Mouse (Mus musculus): ENCODE measurements around the gene Wdr54. TPM values are rescaled to one million over a fixed set of nuclear protein-coding genes. Genes with fewer than 3 reads are reported as not detected.

Gene Wdr54
- 5.3 and 5.8 TPM in 2 replicates for polyA plus RNA-seq (2014; fragmentation: Nextera tagmentation; extraction: Ambion mirVana)

DNA sequence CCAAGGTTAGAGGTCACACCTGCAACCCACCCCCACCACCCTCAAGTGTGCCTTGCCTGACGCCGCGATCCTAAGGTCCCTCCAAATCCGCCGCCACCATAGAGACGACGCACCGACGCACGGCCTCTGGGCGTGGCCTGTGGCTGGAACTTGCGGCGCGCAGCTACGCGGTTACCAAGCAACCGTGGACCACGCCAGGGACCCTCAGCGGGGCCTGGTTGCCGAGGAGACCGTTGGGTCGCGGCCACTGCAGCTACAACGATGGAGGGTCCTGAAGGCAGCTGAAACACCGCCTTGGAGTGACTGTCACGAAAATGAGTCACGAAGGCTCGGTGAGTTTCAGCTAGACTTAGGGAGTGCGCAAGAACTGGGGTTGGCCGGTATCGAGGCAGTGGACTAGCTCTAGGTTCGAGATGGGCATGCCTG lies at the start of gene Wdr54, which contains the start of gene 1700003E16Rik:
Gene Wdr54 (minus strand): TSS at position 139 of the 426 bp plus-strand sequence.
Gene 1700003E16Rik (plus strand): TSS at position 146 of the 426 bp plus-strand sequence.
- Histone ChIP-seq H3K27me3 (ENCODE audit: control insufficient read depth, insufficient read depth, low read length) (peaks cover 5% of the 10 kb centered on the region), H3K9ac (replicated peaks; ENCODE audit: low read depth, low read length) (peak within 1 kb of the TSS; percentile 32; the same call in 1 of the 2 replicates), H3K9me3 (ENCODE audit: control insufficient read depth, low read depth, low read length) (no peaks in the 10 kb centered on the region), H3K4me2 (replicated peaks; ENCODE audit: low read depth, low read length) (peak within 1 kb of the TSS; percentile 71), H3K36me3 (ENCODE audit: control insufficient read depth, insufficient read depth, low read length) (peaks cover 6% of the 10 kb centered on the region), H3K4me1 (ENCODE audit: control insufficient read depth, insufficient read depth, low read length) (no peaks in the 10 kb centered on the region), H3K4me3 (ENCODE audit: low read depth, low read length) (peak within 1 kb of the TSS; percentile 46), H3K27ac (ENCODE audit: low read length) (no peak within 1 kb of the TSS)
- WGBS, result 2% methylated on average over 32 of the region's 32 CpGs
- peak; percentile 81; the same call in 1 of the 2 replicates for ATAC-seq (ENCODE audit: insufficient number of reproducible peaks, insufficient read depth, low FRiP score, low read depth)

DNA sequence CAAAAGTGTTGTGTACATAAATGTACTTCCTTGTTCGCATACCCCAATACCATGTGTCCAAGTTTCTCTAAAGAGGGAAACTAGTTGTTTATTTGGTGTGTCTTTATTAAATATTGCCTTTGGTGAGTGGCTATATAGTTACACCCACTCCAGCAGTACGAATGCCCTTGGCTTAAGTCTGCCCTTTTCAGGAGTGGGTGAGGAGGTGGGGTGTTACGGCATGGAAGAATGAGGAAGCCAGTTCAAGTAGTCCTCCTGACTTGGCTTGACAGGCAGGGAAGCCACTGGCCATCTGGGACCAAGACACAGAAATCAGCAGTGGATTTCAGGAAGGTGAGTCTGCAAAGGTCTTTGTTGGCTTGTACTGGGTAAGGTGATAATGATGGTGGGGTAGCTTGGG lies 49.7 kb upstream of the Wdr54 start:
- no peaks in the 10 kb centered on the region for H3K27me3 ChIP-seq (ENCODE audit: control insufficient read depth, insufficient read depth, low read length)
- no peak overlapping the region for H3K9ac ChIP-seq (replicated peaks; ENCODE audit: low read depth, low read length)
- no peak overlapping the region for H3K27ac ChIP-seq (ENCODE audit: low read length)
- no peak overlapping the region for H3K4me3 ChIP-seq (ENCODE audit: low read depth, low read length)
- 0 out of 2 replicates have a peak, but pooled peaks cover 6% of the 10 kb centered on the region for H3K4me1 ChIP-seq (ENCODE audit: control insufficient read depth, insufficient read depth, low read length)
- H3K9me3 ChIP-seq (ENCODE audit: control insufficient read depth, low read depth, low read length), result no peaks in the 10 kb centered on the region
- H3K4me2 ChIP-seq (replicated peaks; ENCODE audit: low read depth, low read length), result no peak overlapping the region
- no peak for ATAC-seq (ENCODE audit: insufficient number of reproducible peaks, insufficient read depth, low FRiP score, low read depth)
- H3K36me3 ChIP-seq (ENCODE audit: control insufficient read depth, insufficient read depth, low read length), result 0 out of 2 replicates have a peak, but pooled peaks cover 4% of the 10 kb centered on the region
- WGBS, result 86% methylated on average over 3 of the region's 3 CpGs

DNA sequence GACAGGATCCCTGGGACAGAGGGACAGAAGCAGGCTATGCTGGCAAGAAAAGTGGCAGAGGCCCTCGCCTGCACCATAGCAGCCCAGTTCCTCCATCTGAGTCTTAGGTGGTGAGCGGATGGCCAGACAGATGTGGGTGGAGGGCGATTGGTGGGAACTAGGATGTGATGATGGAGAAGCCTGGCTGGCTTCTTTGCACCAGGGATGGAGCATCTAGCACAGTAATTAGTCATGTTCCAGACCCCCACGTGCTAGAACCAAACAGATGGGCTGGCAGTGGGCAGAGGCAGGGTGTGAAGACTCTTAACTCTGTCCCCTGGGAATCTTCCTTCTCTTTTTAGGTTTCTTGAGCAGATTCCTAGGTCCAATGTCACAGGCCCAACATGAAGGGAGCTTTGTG lies 47.1 kb upstream of the Wdr54 start:
- H3K4me2 ChIP-seq (replicated peaks; ENCODE audit: low read depth, low read length), result no peak overlapping the region
- 83% methylated on average over 4 of the region's 4 CpGs for WGBS

DNA sequence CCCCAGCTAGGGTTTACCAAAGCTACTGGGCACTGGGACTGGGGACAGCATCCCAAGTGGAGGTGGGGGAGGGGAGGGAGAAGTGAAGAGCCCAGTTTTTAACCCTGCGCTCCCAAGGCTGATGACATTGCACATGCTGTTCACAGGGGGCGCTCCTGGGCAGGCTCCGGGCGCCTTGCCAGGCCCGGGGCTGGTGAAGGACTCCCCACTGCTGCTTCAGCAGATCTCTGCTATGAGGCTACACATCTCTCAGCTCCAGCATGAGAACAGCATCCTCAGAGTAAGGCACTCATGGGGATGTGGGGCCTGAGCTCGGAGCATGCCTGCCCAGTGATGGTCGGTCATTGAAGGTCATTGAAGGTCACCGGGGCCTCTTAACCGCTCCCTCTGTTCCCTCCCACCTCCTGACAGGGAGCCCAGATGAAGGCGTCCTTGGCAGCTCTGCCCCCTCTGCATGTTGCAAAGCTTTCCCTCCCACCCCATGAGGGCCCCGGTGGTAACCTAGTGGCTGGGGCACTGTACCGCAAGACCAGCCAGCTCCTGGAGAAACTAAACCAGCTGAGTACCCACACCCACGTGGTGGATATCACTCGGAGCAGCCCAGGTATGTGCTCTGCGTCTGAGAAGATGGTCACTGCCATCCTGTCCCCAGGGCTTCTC lies 41.3 kb upstream of the Wdr54 start:
- H3K4me2 ChIP-seq (replicated peaks; ENCODE audit: low read depth, low read length), result no peak overlapping the region
- H3K27ac ChIP-seq (ENCODE audit: low read length), result no peak overlapping the region
- WGBS, result 54% methylated on average over 15 of the region's 15 CpGs
- H3K27me3 ChIP-seq (ENCODE audit: control insufficient read depth, insufficient read depth, low read length), result no peaks in the 10 kb centered on the region
- H3K9ac ChIP-seq (replicated peaks; ENCODE audit: low read depth, low read length), result no peak overlapping the region
- no peaks in the 10 kb centered on the region for H3K9me3 ChIP-seq (ENCODE audit: control insufficient read depth, low read depth, low read length)
- H3K36me3 ChIP-seq (ENCODE audit: control insufficient read depth, insufficient read depth, low read length), result peaks cover 66% of the 10 kb centered on the region
- H3K4me1 ChIP-seq (ENCODE audit: control insufficient read depth, insufficient read depth, low read length), result no peaks in the 10 kb centered on the region
- ATAC-seq (ENCODE audit: insufficient number of reproducible peaks, insufficient read depth, low FRiP score, low read depth), result no peak
- no peak overlapping the region for H3K4me3 ChIP-seq (ENCODE audit: low read depth, low read length)

More for the DNA sequence above, 47.1 kb upstream of the Wdr54 start:
- no peaks in the 10 kb centered on the region for H3K27me3 ChIP-seq (ENCODE audit: control insufficient read depth, insufficient read depth, low read length)
- peaks cover 19% of the 10 kb centered on the region for H3K36me3 ChIP-seq (ENCODE audit: control insufficient read depth, insufficient read depth, low read length)
- no peak overlapping the region for H3K27ac ChIP-seq (ENCODE audit: low read length)
- ATAC-seq (ENCODE audit: insufficient number of reproducible peaks, insufficient read depth, low FRiP score, low read depth), result no peak
- 0 out of 2 replicates have a peak, but pooled peaks cover 3% of the 10 kb centered on the region for H3K4me1 ChIP-seq (ENCODE audit: control insufficient read depth, insufficient read depth, low read length)
- H3K4me3 ChIP-seq (ENCODE audit: low read depth, low read length), result no peak overlapping the region
- H3K9me3 ChIP-seq (ENCODE audit: control insufficient read depth, low read depth, low read length), result no peaks in the 10 kb centered on the region
- no peak overlapping the region for H3K9ac ChIP-seq (replicated peaks; ENCODE audit: low read depth, low read length)

DNA sequence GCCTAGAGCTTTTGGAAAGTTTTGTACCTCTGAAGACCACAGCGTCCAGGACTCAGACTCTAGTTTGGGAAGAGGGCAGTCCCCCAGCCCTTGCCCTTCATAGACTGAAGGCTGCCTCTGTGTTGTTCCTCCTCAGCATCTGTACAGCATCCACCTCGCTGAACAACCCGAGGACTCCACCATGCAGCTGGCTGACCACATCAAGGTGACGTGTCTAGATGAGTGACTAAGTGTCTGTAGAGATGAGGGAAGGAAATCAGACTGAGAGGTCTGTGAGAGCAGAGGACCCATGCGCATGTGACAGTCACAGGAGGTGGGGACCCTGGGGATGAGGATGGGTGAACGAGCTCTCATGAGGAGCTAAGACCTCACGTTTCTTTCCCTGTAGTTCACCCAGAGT lies 37.4 kb upstream of the Wdr54 start:
- Histone ChIP-seq H3K9ac (replicated peaks; ENCODE audit: low read depth, low read length) (no peak overlapping the region), H3K36me3 (ENCODE audit: control insufficient read depth, insufficient read depth, low read length) (peaks cover 84% of the 10 kb centered on the region), H3K4me1 (ENCODE audit: control insufficient read depth, insufficient read depth, low read length) (no peaks in the 10 kb centered on the region), H3K9me3 (ENCODE audit: control insufficient read depth, low read depth, low read length) (no peaks in the 10 kb centered on the region), H3K27me3 (ENCODE audit: control insufficient read depth, insufficient read depth, low read length) (no peaks in the 10 kb centered on the region), H3K4me3 (ENCODE audit: low read depth, low read length) (no peak overlapping the region), H3K4me2 (replicated peaks; ENCODE audit: low read depth, low read length) (no peak overlapping the region), H3K27ac (ENCODE audit: low read length) (no peak overlapping the region)
- WGBS, result 88% methylated on average over 7 of the region's 7 CpGs
- ATAC-seq (ENCODE audit: insufficient number of reproducible peaks, insufficient read depth, low FRiP score, low read depth), result no peak

DNA sequence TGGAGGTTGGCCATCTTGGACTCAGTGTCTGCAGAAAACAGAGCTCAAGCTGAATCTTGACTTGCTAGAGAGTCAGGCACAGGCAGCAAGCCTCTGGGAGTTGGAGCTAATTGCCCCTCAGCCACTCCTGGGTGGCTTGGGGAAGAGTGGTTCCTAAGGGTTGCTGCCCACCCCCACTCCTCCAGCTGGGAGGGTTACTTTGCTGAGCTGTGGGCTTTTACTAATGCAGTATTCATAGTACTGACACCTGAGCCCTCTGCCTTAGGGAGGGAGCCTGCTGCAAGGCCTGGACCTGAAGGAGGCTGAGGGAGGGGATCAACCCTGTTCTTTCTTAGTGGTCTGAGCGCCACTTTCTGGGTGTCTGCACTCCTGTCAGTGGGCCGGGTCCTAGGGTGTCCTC lies 30.7 kb upstream of the Wdr54 start:
- H3K4me3 ChIP-seq (ENCODE audit: low read depth, low read length), result no peak overlapping the region
- H3K36me3 ChIP-seq (ENCODE audit: control insufficient read depth, insufficient read depth, low read length), result peaks cover 41% of the 10 kb centered on the region
- no peak overlapping the region for H3K27ac ChIP-seq (ENCODE audit: low read length)
- no peak overlapping the region; the same call in 1 of the 2 replicates for H3K4me2 ChIP-seq (replicated peaks; ENCODE audit: low read depth, low read length)
- no peaks in the 10 kb centered on the region for H3K27me3 ChIP-seq (ENCODE audit: control insufficient read depth, insufficient read depth, low read length)
- ATAC-seq (ENCODE audit: insufficient number of reproducible peaks, insufficient read depth, low FRiP score, low read depth), result no peak
- peaks cover 10% of the 10 kb centered on the region; the same call in 1 of the 2 replicates for H3K4me1 ChIP-seq (ENCODE audit: control insufficient read depth, insufficient read depth, low read length)
- no peaks in the 10 kb centered on the region for H3K9me3 ChIP-seq (ENCODE audit: control insufficient read depth, low read depth, low read length)
- WGBS, result 89% methylated on average over 2 of the region's 2 CpGs
- H3K9ac ChIP-seq (replicated peaks; ENCODE audit: low read depth, low read length), result no peak overlapping the region

DNA sequence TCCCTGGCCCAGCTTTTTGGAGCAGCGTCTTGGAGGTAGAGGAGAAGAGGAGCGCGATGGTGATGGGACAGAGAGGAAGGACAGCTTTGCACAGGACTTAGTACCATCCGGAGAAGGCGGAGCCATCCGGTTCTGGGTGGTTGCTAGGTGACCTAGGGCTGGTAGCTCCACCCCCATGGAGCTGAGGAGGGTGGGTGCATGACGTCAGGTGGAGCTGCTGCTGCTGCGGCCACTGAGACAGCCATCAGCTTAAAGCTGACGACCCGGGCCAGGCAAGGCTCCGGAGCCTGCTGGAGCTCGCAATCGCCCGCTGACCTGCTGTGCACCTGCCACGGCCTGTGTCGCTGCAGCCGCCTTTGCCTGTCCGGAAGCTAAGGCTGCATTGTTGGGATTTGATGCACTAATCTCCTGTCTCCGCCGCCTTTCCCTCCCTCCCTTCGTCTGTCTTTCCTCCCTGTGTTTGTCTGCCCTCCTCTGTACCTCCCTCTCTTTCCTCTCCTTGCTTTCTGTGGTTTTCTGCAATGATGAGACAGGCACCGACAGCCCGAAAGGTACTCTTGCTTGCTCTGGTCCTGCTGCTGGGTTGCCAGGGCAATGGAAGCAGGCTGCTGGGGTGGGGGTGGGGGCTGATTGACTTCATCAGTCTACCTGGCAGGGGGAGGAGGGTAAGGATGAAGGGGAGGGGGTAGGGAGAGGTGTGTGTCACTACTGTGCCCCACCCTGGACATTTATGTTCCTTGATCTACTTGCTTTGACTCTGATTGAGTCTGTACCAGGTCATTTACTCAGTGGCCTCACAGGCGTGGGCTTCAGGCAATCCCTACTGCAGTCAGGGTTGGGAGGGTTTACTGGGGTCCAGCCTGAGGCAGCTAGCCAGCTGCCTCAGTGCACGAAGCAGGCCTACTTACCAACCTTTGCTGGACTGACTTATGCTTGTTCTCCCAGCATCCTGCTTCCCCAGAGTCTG lies 30.0 kb upstream of the Wdr54 start:
- H3K36me3 ChIP-seq (ENCODE audit: control insufficient read depth, insufficient read depth, low read length), result peaks cover 34% of the 10 kb centered on the region
- H3K27ac ChIP-seq (ENCODE audit: low read length), result no peak overlapping the region
- H3K27me3 ChIP-seq (ENCODE audit: control insufficient read depth, insufficient read depth, low read length), result no peaks in the 10 kb centered on the region
- WGBS, result 13% methylated on average over 25 of the region's 25 CpGs
- H3K4me3 ChIP-seq (ENCODE audit: low read depth, low read length), result no peak overlapping the region; the same call in 1 of the 2 replicates
- ATAC-seq (ENCODE audit: insufficient number of reproducible peaks, insufficient read depth, low FRiP score, low read depth), result peak; percentile 68
- no peak overlapping the region for H3K9ac ChIP-seq (replicated peaks; ENCODE audit: low read depth, low read length)
- H3K9me3 ChIP-seq (ENCODE audit: control insufficient read depth, low read depth, low read length), result no peaks in the 10 kb centered on the region
- H3K4me1 ChIP-seq (ENCODE audit: control insufficient read depth, insufficient read depth, low read length), result peaks cover 10% of the 10 kb centered on the region; the same call in 1 of the 2 replicates
- H3K4me2 ChIP-seq (replicated peaks; ENCODE audit: low read depth, low read length), result peak overlapping the region; percentile 37

DNA sequence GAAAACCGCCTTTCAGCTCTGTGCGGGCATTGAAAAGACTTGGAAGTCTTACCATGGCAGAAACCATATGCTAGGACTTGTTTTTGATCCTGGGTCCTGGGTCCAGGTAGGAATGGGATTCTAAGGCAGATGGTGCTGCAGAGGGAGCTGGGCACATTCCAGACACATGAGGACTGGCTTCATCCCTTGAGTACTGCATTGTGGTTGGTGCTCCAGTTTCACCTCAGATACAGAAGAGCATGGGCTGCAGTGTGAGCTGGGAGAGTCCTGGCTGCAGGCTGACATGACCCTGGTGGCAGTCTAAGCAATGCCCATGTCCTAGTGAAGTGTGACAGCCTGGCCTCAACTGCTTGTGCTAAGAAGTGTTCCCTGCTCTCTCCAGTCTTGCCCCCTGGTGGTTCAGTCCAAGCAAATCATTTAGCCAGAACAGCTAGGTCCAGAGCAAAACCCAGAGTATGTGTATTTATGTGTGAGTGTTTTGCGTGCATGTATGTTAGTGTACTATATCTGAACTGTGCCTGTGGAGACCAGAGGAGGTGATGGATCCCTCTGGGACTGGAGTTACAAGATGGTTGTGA lies 28.8 kb upstream of the Wdr54 start:
- Histone ChIP-seq H3K4me1 (ENCODE audit: control insufficient read depth, insufficient read depth, low read length) (peaks cover 10% of the 10 kb centered on the region; the same call in 1 of the 2 replicates), H3K27me3 (ENCODE audit: control insufficient read depth, insufficient read depth, low read length) (no peaks in the 10 kb centered on the region), H3K4me3 (ENCODE audit: low read depth, low read length) (no peak overlapping the region), H3K9ac (replicated peaks; ENCODE audit: low read depth, low read length) (no peak overlapping the region), H3K9me3 (ENCODE audit: control insufficient read depth, low read depth, low read length) (no peaks in the 10 kb centered on the region), H3K27ac (ENCODE audit: low read length) (no peak overlapping the region), H3K36me3 (ENCODE audit: control insufficient read depth, insufficient read depth, low read length) (peaks cover 21% of the 10 kb centered on the region), H3K4me2 (replicated peaks; ENCODE audit: low read depth, low read length) (no peak overlapping the region)
- ATAC-seq (ENCODE audit: insufficient number of reproducible peaks, insufficient read depth, low FRiP score, low read depth), result no peak
- 90% methylated on average over 3 of the region's 3 CpGs for WGBS
